8 mouse cellular contexts compared by ENCODE assay signal in genomic region chr8:105808480-105808879, GRCm38 (mm10). TPM values are rescaled to one million over a fixed set of nuclear protein-coding genes. Genes with fewer than 3 reads are reported as not detected.
DNase-seq lines count a peak whose midpoint lies in the region; ATAC-seq and TF ChIP-seq lines count a peak whose summit lies in the region.
"Had no signal": no experiment of that assay in that cellular context is flagged by ENCODE, and none has a peak within 500 bp of the region (broad histone marks: within the 10 kb centered on the region; RNA-seq: fewer than 3 reads in every experiment).

No protein-coding gene starts in this region.

- no peak for DNase-seq in spleen, adult 2 months (ENCODE audit: low read depth in 1 of 2, low spot score in 2 of 2)
- no peak for DNase-seq in spleen, adult 12 weeks (ENCODE audit: low spot score)
- peak; percentile 52 to 73 for DNase-seq in kidney, postnatal 36 days
- DNase-seq in cerebellum, postnatal 36 days = no peak
- no peak for DNase-seq in spleen, postnatal 36 days (ENCODE audit: low spot score in 2 of 2)

- TF ChIP-seq POLR2A in spleen, adult 2 months (IDR thresholded peaks at IDR 0.05; ENCODE audit: low read depth, low read length) = no peak

- H3K4me2 ChIP-seq in intestine, embryonic 16.5 days (ENCODE audit: low read depth, low read length) = no peak overlapping the region

- H3K9me3 ChIP-seq in intestine, embryonic 16.5 days (ENCODE audit: control insufficient read depth, low read length) = no peaks in the 10 kb centered on the region

- WGBS in spleen, adult 2 months = 89% methylated on average over 2 of the region's 2 CpGs
- 95% methylated on average over 2 of the region's 2 CpGs for WGBS in intestine, embryonic 16.5 days

- H3K36me3 ChIP-seq in spleen, adult 2 months (ENCODE audit: control insufficient read depth, insufficient read depth, low read length) = peaks cover 5% of the 10 kb centered on the region
- H3K36me3 ChIP-seq in intestine, embryonic 16.5 days (ENCODE audit: control insufficient read depth, insufficient read depth, low read length) = peaks cover 2% of the 10 kb centered on the region; the same call in 1 of the 2 replicates

- ATAC-seq in erythroblast, adult 5-6 weeks (replicated peaks; ENCODE audit: low FRiP score, poor library complexity, severe bottlenecking) = peak; percentile 53
- no peak for ATAC-seq in intestine, embryonic 16.5 days

- H3K9ac ChIP-seq in intestine, embryonic 16.5 days (ENCODE audit: low read depth, low read length) = no peak overlapping the region

- H3K27ac ChIP-seq in spleen, adult 2 months (ENCODE audit: insufficient read depth, low read length) = peak overlapping the region; percentile 54
- no peak overlapping the region for H3K27ac ChIP-seq in intestine, embryonic 16.5 days (ENCODE audit: low read length)
- H3K27ac ChIP-seq: macrophage had no signal

- no peak for TF ChIP-seq CTCF in spleen, adult 2 months (IDR thresholded peaks at IDR 0.05; ENCODE audit: extremely low read depth, insufficient read depth, insufficient read length, insufficient replicate concordance)

- no peak overlapping the region for H3K4me3 ChIP-seq in spleen, adult 2 months (ENCODE audit: extremely low read depth, insufficient read depth, insufficient read length)
- H3K4me3 ChIP-seq in intestine, embryonic 16.5 days (ENCODE audit: low read length) = no peak overlapping the region

- no peaks in the 10 kb centered on the region for H3K27me3 ChIP-seq in spleen, adult 2 months (ENCODE audit: control insufficient read depth, insufficient read depth, low read length)
- no peaks in the 10 kb centered on the region for H3K27me3 ChIP-seq in intestine, embryonic 16.5 days (replicated peaks; ENCODE audit: control insufficient read depth, insufficient read depth, low read length)

- H3K4me1 ChIP-seq in spleen, adult 2 months (ENCODE audit: control insufficient read depth, insufficient read depth, insufficient read length) = peaks cover 27% of the 10 kb centered on the region
- no peaks in the 10 kb centered on the region for H3K4me1 ChIP-seq in intestine, embryonic 16.5 days (ENCODE audit: control insufficient read depth, insufficient read depth, low read length)

RNA-seq across cellular contexts. Expression of gene Ranbp10, which starts 18.7 kb away (rescaled TPM):
- polyA plus RNA-seq in spleen, adult 2 months (2012; rRNA removed) = 50.0 and 59.9 TPM in 2 replicates
- total RNA-seq in erythroblast, adult 5-6 weeks (2015; ENCODE audit: low replicate concordance) = 514 and 565 TPM in 2 replicates
- 620 and 633 TPM in 2 replicates for total RNA-seq in erythroblast, adult 5-6 weeks (2017; ENCODE audit: low replicate concordance)
- polyA plus RNA-seq in intestine, embryonic 16.5 days (2015; fragmentation: Nextera tagmentation; extraction: Ambion mirVana) = 7.1 and 8.2 TPM in 2 replicates

RNA-seq across cellular contexts. Expression of gene Tsnaxip1, which starts 19.1 kb away (rescaled TPM):
- 0.07 and 0.14 TPM in 2 replicates for polyA plus RNA-seq in spleen, adult 2 months (2012; rRNA removed)
- 1.0 and 1.2 TPM in 2 replicates for total RNA-seq in erythroblast, adult 5-6 weeks (2015; ENCODE audit: low replicate concordance)
- total RNA-seq in erythroblast, adult 5-6 weeks (2017; ENCODE audit: low replicate concordance) = 2.5 and 3.2 TPM in 2 replicates
- not detected in 2 replicates for polyA plus RNA-seq in intestine, embryonic 16.5 days (2015; fragmentation: Nextera tagmentation; extraction: Ambion mirVana)
- polyA plus RNA-seq: macrophage had no signal

RNA-seq across cellular contexts. Expression of gene Cenpt, which starts 44.6 kb away (rescaled TPM):
- 14.2 and 16.4 TPM in 2 replicates for polyA plus RNA-seq in spleen, adult 2 months (2012; rRNA removed)
- total RNA-seq in erythroblast, adult 5-6 weeks (2015; ENCODE audit: low replicate concordance) = 13.1 and 15.9 TPM in 2 replicates
- total RNA-seq in erythroblast, adult 5-6 weeks (2017; ENCODE audit: low replicate concordance) = 9.6 and 11.3 TPM in 2 replicates
- polyA plus RNA-seq in intestine, embryonic 16.5 days (2015; fragmentation: Nextera tagmentation; extraction: Ambion mirVana) = 25.5 and 28.9 TPM in 2 replicates

RNA-seq across cellular contexts. Expression of gene Thap11, which starts 46.5 kb away (rescaled TPM):
- 33.7 and 41.2 TPM in 2 replicates for polyA plus RNA-seq in spleen, adult 2 months (2012; rRNA removed)
- total RNA-seq in erythroblast, adult 5-6 weeks (2015; ENCODE audit: low replicate concordance) = 6.3 and 16.3 TPM in 2 replicates
- total RNA-seq in erythroblast, adult 5-6 weeks (2017; ENCODE audit: low replicate concordance) = 7.1 and 8.3 TPM in 2 replicates
- 49.4 and 49.6 TPM in 2 replicates for polyA plus RNA-seq in intestine, embryonic 16.5 days (2015; fragmentation: Nextera tagmentation; extraction: Ambion mirVana)

RNA-seq across cellular contexts. Expression of gene Gfod2, which starts 50.0 kb away (rescaled TPM):
- polyA plus RNA-seq in spleen, adult 2 months (2012; rRNA removed) = 2.3 and 2.4 TPM in 2 replicates
- total RNA-seq in erythroblast, adult 5-6 weeks (2015; ENCODE audit: low replicate concordance) = 0.21 and 0.38 TPM in 2 replicates
- total RNA-seq in erythroblast, adult 5-6 weeks (2017; ENCODE audit: low replicate concordance) = 0.51 TPM in 1 of 2 replicates, not detected in the other
- polyA plus RNA-seq in intestine, embryonic 16.5 days (2015; fragmentation: Nextera tagmentation; extraction: Ambion mirVana) = 8.7 and 10.9 TPM in 2 replicates

Comparison
In these comparisons a context has a peak if more than half of its experiments do, and no peak if none do; other contexts are left out.
1. DNase-seq: peak in kidney, postnatal 36 days (2 of 2); none in spleen, adult 2 months (0 of 2), spleen, adult 12 weeks (single experiment), cerebellum, postnatal 36 days (0 of 2) and spleen, postnatal 36 days (0 of 2).